Mouse (Mus musculus) kidney, adult 8-10 months (tissue): ENCODE measurements at regions not wholly inside any gene's neighbourhood (a gene's known extent, or its start where the extent isn't known, plus 50 kb on each side); places are given as distances from the start of the nearest gene placed in this dataset.
"Not testable (repeated sequence)": the region's sequence is repeated elsewhere in the genome, so short reads cannot be mapped to it uniquely, and the experiment has no call there.

Experiments used
- DNase-seq, 2 experiments: peaks; one replicate each; pipeline ENCODE4 v3.0.0; 2022

GRCm38 (mm10) chr15:32749971-32750370, 505.4 kb downstream of the Sema5a start:
- DNase-seq, result no peak

- DNase-seq, result no peak
Observed at GRCm38 (mm10) chr15:32751991-32752390, 507.4 kb downstream of the Sema5a start.

- no peak for DNase-seq
Observed at GRCm38 (mm10) chr15:32760141-32760540, 515.5 kb downstream of the Sema5a start.

GRCm38 (mm10) chr15:32766011-32766701, 521.5 kb downstream of the Sema5a start:
- no peak for DNase-seq

- DNase-seq, result no peak
Observed at GRCm38 (mm10) chr15:32766746-32767471, 522.3 kb downstream of the Sema5a start.

GRCm38 (mm10) chr15:32778226-32778598, 533.6 kb downstream of the Sema5a start:
- not testable (repeated sequence) for DNase-seq

GRCm38 (mm10) chr15:32778599-32779273, 534.1 kb downstream of the Sema5a start:
- DNase-seq, result peak; percentile 52 to 58

GRCm38 (mm10) chr15:32779274-32779615, 534.6 kb downstream of the Sema5a start:
- DNase-seq, result not testable (repeated sequence)

- DNase-seq, result not testable (repeated sequence)
Observed at GRCm38 (mm10) chr15:32781609-32782008, 537.0 kb downstream of the Sema5a start.

GRCm38 (mm10) chr15:32799222-32799621, 554.6 kb downstream of the Sema5a start:
- no peak for DNase-seq

- no peak for DNase-seq
Observed at GRCm38 (mm10) chr15:32810849-32811632, 566.4 kb downstream of the Sema5a start.

- no peak for DNase-seq
Observed at GRCm38 (mm10) chr15:32839966-32840365, 595.4 kb downstream of the Sema5a start.
